Mouse (Mus musculus): ENCODE measurements around the gene Mis18a.

Gene Mis18a

DNA sequence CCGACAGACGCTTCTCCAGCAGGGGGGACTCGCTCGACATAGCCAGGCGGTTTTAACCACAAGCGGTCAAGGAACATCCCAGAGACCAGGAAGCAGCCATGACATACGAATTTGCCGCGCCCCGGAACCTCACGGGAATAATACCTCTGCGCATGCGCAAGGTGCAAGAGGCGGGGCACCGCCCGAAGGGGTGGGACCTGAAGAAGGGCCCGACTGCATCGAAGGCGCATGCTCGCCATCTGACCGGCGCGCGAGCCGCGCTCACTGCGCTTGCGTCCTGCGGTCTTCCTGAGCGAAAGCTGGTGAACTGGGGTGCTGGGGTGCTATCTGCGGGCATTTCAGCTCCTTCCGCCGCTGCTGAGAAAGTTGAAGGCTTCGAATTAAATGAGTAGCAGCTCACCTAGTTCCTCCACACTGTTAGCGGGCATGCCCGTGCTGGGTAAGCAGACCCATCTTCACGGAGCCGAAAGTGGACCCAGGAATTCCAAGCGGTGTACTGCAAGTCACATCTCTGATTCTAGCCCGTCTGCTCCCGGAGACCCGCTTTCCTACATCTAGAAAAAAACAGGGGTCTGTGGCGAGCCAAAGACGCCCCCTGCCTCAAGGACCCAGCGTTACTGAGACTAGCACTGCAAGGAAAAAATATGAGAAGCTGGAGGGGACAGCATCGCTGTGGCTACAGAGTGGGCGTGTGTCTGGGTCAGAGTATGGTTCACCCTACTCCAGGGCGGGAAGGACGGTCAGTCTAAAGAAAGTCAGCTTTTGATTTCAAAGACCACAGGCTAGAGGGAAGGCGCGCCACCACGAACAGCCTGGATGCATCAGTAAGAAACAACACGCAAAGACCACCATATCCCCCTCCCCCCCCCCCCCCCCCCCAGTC lies at the start of gene Mis18a:
Gene Mis18a, minus strand, starts transcription at position 172 of the 883 bp plus-strand sequence.
- in situ Hi-C loops (cut with MboI; ENCODE audit: low pct_unique_long_range_greater_than_20kb in 1 of 2, low sequenced_read_pairs in 2 of 2, unreplicated experiment in 1 of 2), result no loop called here

DNA sequence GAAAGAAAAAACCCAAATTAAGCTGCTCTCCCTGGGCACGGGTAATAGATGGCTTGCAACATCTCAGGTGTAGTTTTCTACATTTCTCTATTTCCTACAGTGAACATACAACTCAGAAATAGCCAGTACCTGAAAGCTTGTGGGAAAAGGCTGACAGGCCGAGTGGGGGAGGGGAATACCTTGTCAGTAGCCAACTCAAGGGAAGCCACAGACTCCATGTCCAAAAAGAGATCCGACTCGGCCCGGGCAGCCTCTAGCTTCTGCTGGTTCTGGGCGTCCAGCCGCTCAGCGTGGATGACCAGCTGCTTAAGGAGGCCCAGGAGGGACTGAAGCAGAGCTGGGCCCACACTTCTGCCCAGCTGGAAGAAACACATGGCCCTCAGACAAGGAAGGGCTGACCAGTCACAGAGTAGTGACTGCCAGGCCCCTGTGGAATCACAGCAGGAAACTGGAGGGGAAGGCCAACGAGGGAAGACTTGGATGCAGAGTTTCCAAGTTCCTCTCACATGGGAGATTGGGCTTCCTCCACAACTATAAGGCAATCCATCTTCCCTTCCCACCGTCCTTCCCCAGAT lies 48.8 kb upstream of the Mis18a start:
- in situ Hi-C loops (cut with MboI; ENCODE audit: low pct_unique_long_range_greater_than_20kb in 1 of 2, low sequenced_read_pairs in 2 of 2, unreplicated experiment in 1 of 2), result no loop called here

DNA sequence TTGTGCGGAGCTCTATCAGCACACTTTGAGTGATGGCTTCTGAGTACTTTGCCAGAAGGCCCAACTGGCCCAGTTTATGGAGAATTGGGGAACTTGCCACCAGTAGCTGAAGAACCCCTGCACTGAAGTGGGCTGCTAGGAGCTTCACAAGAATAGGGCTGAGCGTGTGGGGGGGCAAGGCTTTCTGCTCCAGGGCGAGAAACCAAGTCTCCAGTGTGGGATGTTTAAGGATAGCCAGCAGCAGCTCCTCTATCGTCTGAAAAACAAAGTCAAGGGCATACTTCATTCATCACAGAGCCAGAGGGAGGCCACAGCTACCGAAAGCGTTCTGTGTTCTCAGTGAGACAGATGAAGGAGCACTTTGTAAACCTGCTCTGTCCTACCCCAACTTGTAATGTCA lies 47.4 kb upstream of the Mis18a start:
- in situ Hi-C loops (cut with MboI; ENCODE audit: low pct_unique_long_range_greater_than_20kb in 1 of 2, low sequenced_read_pairs in 2 of 2, unreplicated experiment in 1 of 2), result no loop called here

DNA sequence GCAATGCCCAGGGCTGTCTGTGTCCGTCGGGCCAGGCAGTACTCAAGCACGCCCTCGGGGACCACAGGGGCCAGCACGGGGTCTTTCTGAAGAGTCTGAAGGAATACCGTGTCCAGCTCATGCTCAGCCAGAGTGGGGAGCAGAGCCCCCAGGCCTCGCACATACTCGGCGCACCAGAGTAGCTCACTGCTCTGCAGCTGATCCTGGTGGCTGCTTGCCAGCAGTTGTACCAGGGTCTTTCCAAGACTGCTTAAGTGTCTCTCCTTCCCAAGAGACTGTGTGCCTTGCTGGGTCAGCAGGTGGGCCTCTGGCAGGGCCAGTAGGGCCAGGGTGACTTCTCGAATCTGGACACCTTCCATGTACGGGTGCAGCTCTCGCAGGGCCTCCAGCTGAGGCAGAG lies 47.0 kb upstream of the Mis18a start:
- in situ Hi-C loops (cut with MboI; ENCODE audit: low pct_unique_long_range_greater_than_20kb in 1 of 2, low sequenced_read_pairs in 2 of 2, unreplicated experiment in 1 of 2), result no loop called here

- in situ Hi-C loops (cut with MboI; ENCODE audit: low pct_unique_long_range_greater_than_20kb in 1 of 2, low sequenced_read_pairs in 2 of 2, unreplicated experiment in 1 of 2), result no loop called here
Measured at GRCm38 (mm10) chr16:90766919-90767454, 39.8 kb upstream of the Mis18a start.

DNA sequence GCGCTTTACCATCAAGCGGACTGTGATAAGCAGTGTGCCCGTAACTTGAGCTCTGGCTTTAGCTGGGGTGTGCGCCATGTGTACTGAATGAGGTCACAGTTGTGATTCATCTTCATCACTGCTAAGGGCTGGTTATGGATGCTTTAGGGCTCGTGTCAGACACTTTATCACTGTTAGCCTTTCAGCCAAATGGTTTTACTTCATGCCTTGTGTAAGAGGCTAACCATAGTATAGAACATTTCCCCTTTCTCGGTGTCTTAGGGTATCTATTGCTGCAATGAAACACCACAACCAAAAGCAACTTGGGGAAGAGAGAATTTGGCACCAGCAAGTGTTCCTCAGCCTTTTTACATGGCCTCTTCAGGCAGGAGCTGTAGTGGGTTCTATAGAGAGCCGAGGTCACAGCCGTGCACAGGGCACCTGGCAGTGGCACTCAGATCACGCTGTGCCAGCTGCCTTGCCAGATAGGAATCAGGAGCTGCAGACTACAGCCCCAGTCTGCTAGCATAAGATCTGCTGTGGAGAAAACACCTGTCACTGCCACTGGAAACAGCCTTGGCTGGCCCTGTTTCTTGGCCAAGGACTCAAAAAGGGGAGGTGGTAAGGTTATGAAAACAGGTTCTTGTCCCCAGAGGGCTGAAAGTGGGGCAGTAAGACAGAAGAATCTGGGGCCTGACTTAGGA lies 38.1 kb upstream of the Mis18a start:
- in situ Hi-C loops (cut with MboI; ENCODE audit: low pct_unique_long_range_greater_than_20kb in 1 of 2, low sequenced_read_pairs in 2 of 2, unreplicated experiment in 1 of 2), result no loop called here

DNA sequence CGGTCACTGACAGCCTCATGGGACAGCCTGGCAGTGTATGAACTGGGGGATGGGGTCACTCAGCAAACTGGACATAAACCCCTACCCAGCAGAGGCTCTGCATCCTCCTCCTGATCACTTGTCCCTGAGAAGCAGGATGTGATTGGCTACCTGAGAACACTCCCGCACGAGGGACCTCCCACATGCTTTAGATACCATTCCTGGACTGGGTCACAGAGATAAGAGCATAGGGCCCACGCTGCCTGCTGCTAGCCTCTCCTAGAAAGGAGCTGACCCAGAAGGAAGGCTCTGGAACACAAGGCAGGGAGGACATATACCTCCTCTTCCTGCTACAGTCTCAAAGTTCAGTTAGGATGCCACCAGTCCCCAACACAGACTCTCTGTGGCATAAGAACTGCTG lies 33.3 kb upstream of the Mis18a start:
- in situ Hi-C loops (cut with MboI; ENCODE audit: low pct_unique_long_range_greater_than_20kb in 1 of 2, low sequenced_read_pairs in 2 of 2, unreplicated experiment in 1 of 2), result no loop called here

- in situ Hi-C loops (cut with MboI; ENCODE audit: low pct_unique_long_range_greater_than_20kb in 1 of 2, low sequenced_read_pairs in 2 of 2, unreplicated experiment in 1 of 2), result no loop called here
Measured at GRCm38 (mm10) chr16:90759335-90759734, 32.1 kb upstream of the Mis18a start.

GRCm38 (mm10) chr16:90753386-90753941 lies 26.3 kb upstream of the Mis18a start:
- in situ Hi-C loops (cut with MboI; ENCODE audit: low pct_unique_long_range_greater_than_20kb in 1 of 2, low sequenced_read_pairs in 2 of 2, unreplicated experiment in 1 of 2), result no loop called here

DNA sequence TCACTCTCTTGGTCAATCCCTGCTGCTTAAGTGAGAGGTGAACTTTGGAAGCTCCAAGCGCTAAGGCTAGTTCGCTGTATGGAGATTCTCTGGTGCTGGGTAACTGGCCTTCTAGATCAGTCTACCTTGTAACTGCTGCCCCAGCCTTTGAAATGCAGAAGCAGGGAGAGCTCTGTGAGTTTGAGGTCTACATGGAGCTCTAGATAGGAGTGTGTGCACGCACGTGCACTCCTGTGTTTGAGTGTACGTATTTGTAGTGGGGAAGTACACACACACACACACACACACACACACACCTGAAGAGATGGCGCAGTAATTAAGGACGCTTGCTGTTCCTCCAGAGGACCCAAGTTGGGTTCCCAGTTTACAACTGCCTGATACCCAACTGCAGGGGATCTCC lies 21.0 kb upstream of the Mis18a start:
- in situ Hi-C loops (cut with MboI; ENCODE audit: low pct_unique_long_range_greater_than_20kb in 1 of 2, low sequenced_read_pairs in 2 of 2, unreplicated experiment in 1 of 2), result no loop called here

- in situ Hi-C loops (cut with MboI; ENCODE audit: low pct_unique_long_range_greater_than_20kb in 1 of 2, low sequenced_read_pairs in 2 of 2, unreplicated experiment in 1 of 2), result no loop called here
Measured at GRCm38 (mm10) chr16:90747143-90747542, 19.9 kb upstream of the Mis18a start.

DNA sequence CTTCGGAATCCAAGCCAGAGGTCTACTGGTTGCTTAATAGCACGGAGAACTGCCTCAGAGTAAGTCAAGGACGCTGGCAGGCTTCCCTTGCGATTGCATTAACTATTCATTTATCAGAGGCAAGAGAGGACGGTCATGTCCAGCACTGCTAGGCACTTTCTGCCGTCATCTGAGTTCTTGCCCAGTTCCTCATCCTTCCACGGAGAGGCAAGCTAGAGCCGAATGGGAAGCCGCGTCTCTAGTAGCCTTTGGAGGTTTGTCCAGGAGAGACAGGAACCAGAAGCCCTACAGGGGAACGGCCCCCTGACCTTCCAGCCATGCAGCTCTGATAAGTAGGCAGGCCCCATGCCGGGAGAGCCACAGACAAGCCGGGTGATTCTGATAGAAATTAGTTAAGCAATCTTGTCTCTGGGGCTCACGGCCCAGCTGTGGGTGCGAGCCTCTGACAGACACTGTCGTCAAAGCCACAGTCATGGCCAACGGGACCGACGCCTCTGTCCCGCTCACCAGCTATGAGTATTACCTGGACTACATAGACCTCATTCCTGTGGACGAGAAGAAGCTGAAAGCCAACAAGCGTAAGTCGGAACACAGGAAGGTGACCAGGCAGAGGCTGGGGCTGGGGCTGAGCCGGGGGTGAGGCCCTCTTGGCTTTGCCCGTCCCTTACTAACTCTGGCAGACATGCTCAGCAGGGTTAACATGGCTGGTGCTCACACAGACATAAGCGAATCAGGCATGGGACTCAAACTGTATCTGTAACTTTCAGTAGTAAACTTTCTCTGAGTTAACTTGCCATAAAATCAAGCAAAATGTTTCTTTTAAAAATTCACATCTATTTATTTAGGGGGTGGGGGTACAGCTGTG lies 11.1 kb upstream of the Mis18a start, which contains the start of gene Mrap:
Gene Mrap, plus strand, starts transcription at position 116 of the 865 bp plus-strand sequence.
- in situ Hi-C loops (cut with MboI; ENCODE audit: low pct_unique_long_range_greater_than_20kb in 1 of 2, low sequenced_read_pairs in 2 of 2, unreplicated experiment in 1 of 2), result no loop called here

DNA sequence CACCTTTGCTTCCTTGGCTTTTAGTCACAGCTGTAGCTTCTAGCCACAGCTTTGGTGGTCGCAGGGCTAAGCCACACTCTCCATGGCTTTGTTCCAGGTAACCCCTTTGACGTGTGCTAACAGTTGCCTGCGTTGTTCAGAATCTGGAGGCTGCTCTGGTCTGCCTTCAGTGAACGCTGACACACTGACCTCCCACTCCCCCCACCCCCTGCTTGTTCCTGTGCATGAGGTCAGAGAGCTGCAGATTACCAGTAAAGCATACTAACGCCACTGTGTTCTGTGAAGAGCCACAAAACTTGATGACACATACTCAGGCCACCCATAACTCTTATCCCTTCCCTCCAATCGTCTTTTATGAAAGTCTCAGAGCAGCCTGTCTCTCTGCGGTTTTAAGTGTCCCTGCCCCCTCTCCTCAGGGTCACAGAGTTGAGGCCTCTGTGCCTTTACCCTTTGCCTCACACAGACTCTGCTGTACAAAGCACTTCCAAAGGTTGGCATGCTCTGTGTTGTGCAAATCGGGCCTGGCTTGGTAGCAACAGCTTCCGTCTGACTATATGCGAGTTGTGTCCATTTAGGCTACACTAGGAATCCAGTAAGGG lies 9.6 kb upstream of the Mis18a start:
- in situ Hi-C loops (cut with MboI; ENCODE audit: low pct_unique_long_range_greater_than_20kb in 1 of 2, low sequenced_read_pairs in 2 of 2, unreplicated experiment in 1 of 2), result no loop called here

DNA sequence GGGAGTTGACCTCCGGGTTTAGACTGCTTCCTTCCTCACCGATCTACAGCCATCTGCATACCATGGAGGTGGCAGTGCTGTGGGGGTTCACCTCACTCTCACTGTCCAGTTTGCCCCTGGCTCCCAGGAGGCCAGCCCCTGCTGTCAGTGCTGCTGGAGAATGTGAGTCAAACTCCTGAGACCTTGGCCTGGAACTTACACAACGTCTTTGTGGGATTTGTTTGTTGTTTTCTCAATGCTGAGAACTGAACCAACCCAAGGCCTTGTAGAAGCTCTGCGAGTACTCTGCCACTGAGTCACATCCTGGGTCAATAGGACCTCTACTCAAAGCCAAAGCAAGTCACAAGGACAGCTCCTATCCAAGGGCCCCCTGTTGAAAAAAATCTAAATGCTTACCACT lies 8.4 kb upstream of the Mis18a start:
- in situ Hi-C loops (cut with MboI; ENCODE audit: low pct_unique_long_range_greater_than_20kb in 1 of 2, low sequenced_read_pairs in 2 of 2, unreplicated experiment in 1 of 2), result no loop called here

- in situ Hi-C loops (cut with MboI; ENCODE audit: low pct_unique_long_range_greater_than_20kb in 1 of 2, low sequenced_read_pairs in 2 of 2, unreplicated experiment in 1 of 2), result no loop called here
Measured at GRCm38 (mm10) chr16:90726600-90727227, 490 bp downstream of the Mis18a start.

DNA sequence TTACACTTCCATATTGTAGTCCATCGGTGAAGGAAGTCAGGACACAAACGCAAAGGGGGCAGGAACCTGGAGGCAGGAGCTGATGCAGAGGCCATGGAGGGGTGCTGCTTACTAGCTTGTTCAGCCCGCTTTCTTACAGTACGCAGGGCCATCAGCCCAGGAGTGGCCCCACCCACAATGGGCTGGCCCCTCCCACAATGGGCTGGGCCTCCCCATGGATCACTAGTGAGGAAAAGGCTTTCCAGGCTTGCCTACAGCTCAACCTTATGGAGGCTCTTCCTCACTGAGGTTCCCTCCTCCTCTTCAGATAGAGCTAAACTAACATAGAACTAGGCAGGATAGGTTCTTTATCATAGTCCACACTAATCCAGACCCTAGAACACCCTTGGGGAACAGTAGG lies 3.2 kb downstream of the Mis18a start:
- in situ Hi-C loops (cut with MboI; ENCODE audit: low pct_unique_long_range_greater_than_20kb in 1 of 2, low sequenced_read_pairs in 2 of 2, unreplicated experiment in 1 of 2), result no loop called here

GRCm38 (mm10) chr16:90710313-90710712 lies 16.9 kb downstream of the Mis18a start:
- in situ Hi-C loops (cut with MboI; ENCODE audit: low pct_unique_long_range_greater_than_20kb in 1 of 2, low sequenced_read_pairs in 2 of 2, unreplicated experiment in 1 of 2), result no loop called here
